In the genomic region with DNA sequence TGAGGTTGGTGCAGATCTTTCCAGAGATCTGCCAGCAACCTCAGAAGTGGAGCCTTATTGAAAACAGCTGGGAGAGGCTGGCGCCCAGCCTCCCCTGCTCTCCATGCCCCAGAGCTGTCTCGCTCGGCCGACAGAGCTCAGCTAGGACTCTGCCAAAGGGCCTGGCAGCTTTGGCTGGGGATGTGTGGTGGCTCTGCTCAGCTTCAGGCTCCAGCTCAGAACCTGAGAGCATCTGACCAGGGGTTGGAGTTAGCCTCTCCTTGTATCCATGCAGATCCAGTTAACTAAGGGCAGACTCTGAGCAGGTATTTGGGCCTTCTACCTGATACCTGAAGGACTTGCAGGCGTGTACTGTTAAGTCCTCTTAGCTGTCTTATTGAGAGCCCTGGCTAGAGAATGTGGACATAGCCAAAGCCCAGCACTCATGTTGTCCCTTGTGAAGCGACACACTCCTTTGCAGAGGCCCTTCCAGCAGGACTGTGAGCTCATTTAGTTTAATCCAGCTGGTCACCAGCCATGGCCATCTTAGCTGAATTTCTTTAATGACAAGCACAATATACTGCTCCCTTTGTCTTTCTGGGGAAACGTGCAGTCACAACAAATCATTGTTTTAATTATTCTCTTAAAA, we compare ENCODE assay signal across 13 mouse cellular contexts.
DNase-seq lines count a peak whose midpoint lies in the region; ATAC-seq and TF ChIP-seq lines count a peak whose summit lies in the region.
"Had no signal": no experiment of that assay in that cellular context is flagged by ENCODE, and none has a peak within 500 bp of the region (broad histone marks: within the 10 kb centered on the region; RNA-seq: fewer than 3 reads in every experiment).

No protein-coding gene starts in this region.

- H3K36me3 ChIP-seq in hindbrain, postnatal 0 days (ENCODE audit: insufficient read depth, low read length), result no peaks in the 10 kb centered on the region
- no peaks in the 10 kb centered on the region for H3K36me3 ChIP-seq in hindbrain, embryonic 14.5 days (replicated peaks; ENCODE audit: control insufficient read depth, insufficient read depth)
- no peaks in the 10 kb centered on the region for H3K36me3 ChIP-seq in embryonic facial prominence, embryonic 10.5 days (replicated peaks)
- H3K36me3 ChIP-seq: forebrain, embryonic 10.5 days; neural tube, embryonic 15.5 days had no signal

- H3K9ac ChIP-seq in hindbrain, postnatal 0 days (replicated peaks; ENCODE audit: low read length), result no peak overlapping the region
- H3K9ac ChIP-seq in hindbrain, embryonic 14.5 days, result no peak overlapping the region
- H3K9ac ChIP-seq: neural tube, embryonic 15.5 days had no signal

- ATAC-seq in hindbrain, postnatal 0 days, result no peak
- ATAC-seq in hindbrain, embryonic 14.5 days (ENCODE audit: low FRiP score), result no peak
- ATAC-seq: intestine, postnatal 0 days had no signal

- peaks cover 3% of the 10 kb centered on the region; the same call in 1 of the 2 replicates for H3K9me3 ChIP-seq in hindbrain, postnatal 0 days (ENCODE audit: low read length)
- peaks cover 5% of the 10 kb centered on the region; the same call in 1 of the 2 replicates for H3K9me3 ChIP-seq in hindbrain, embryonic 14.5 days (ENCODE audit: control insufficient read depth, low read length)
- no peaks in the 10 kb centered on the region for H3K9me3 ChIP-seq in embryonic facial prominence, embryonic 10.5 days
- H3K9me3 ChIP-seq: forebrain, embryonic 10.5 days had no signal

- no peaks in the 10 kb centered on the region for H3K27me3 ChIP-seq in hindbrain, postnatal 0 days (ENCODE audit: insufficient read depth, low read length)
- H3K27me3 ChIP-seq in hindbrain, embryonic 14.5 days (ENCODE audit: control insufficient read depth, insufficient read depth, low read length), result no peaks in the 10 kb centered on the region
- no peaks in the 10 kb centered on the region for H3K27me3 ChIP-seq in embryonic facial prominence, embryonic 10.5 days (replicated peaks; ENCODE audit: low read depth, poor library complexity, severe bottlenecking)
- H3K27me3 ChIP-seq: neural tube, embryonic 15.5 days had no signal

- no peak for TF ChIP-seq CTCF in hindbrain, postnatal 0 days (IDR thresholded peaks at IDR 0.05; ENCODE audit: low read depth)

- H3K4me2 ChIP-seq in hindbrain, postnatal 0 days (ENCODE audit: low read depth, low read length), result no peak overlapping the region
- H3K4me2 ChIP-seq in hindbrain, embryonic 14.5 days (replicated peaks), result no peak overlapping the region
- H3K4me2 ChIP-seq: neural tube, embryonic 15.5 days had no signal

- H3K4me3 ChIP-seq in hindbrain, postnatal 0 days (ENCODE audit: low read length), result no peak overlapping the region
- no peak overlapping the region for H3K4me3 ChIP-seq in hindbrain, embryonic 14.5 days (replicated peaks; ENCODE audit: low read length)
- H3K4me3 ChIP-seq in embryonic facial prominence, embryonic 10.5 days, result no peak overlapping the region
- H3K4me3 ChIP-seq: forebrain, embryonic 10.5 days; neural tube, embryonic 15.5 days had no signal

- DNase-seq in hindbrain, postnatal 0 days (ENCODE audit: low spot score), result peak; percentile 11
- DNase-seq in hindbrain, embryonic 14.5 days (ENCODE audit: low spot score), result no peak
- DNase-seq in embryonic facial prominence, embryonic 10.5 days (ENCODE audit: low spot score), result peak; percentile 77
- peak; percentile 69 for DNase-seq in gastrocnemius, postnatal 25 days
- DNase-seq in lung, postnatal 10 days, result peak; percentile 74
- DNase-seq in spleen, adult 18-20 months, result no peak
- DNase-seq in layer of hippocampus, adult 9-11 months, result no peak
- DNase-seq in adrenal gland, postnatal 14 days, result no peak
- DNase-seq: adrenal gland, postnatal 36 days; cerebellum, adult 8-10 months had no signal

- 71% methylated on average over 7 of the region's 7 CpGs for WGBS in hindbrain, postnatal 0 days
- 83% methylated on average over 7 of the region's 7 CpGs for WGBS in hindbrain, embryonic 14.5 days
- whole genome bisulfite sequencing in embryonic facial prominence, embryonic 10.5 days, result 56% methylated on average over 7 of the region's 7 CpGs

- H3K27ac ChIP-seq in hindbrain, postnatal 0 days, result no peak overlapping the region
- H3K27ac ChIP-seq in hindbrain, embryonic 14.5 days, result no peak overlapping the region
- H3K27ac ChIP-seq in embryonic facial prominence, embryonic 10.5 days (replicated peaks), result peak overlapping the region; percentile 65
- H3K27ac ChIP-seq: forebrain, embryonic 10.5 days; neural tube, embryonic 15.5 days had no signal

- H3K4me1 ChIP-seq in hindbrain, postnatal 0 days (ENCODE audit: insufficient read depth, low read length), result no peaks in the 10 kb centered on the region
- H3K4me1 ChIP-seq in hindbrain, embryonic 14.5 days (replicated peaks; ENCODE audit: control insufficient read depth, insufficient read depth, low read length), result no peaks in the 10 kb centered on the region
- H3K4me1 ChIP-seq in embryonic facial prominence, embryonic 10.5 days, result peaks cover 28% of the 10 kb centered on the region
- H3K4me1 ChIP-seq: neural tube, embryonic 15.5 days had no signal

Comparison
In these comparisons a context has a peak if more than half of its experiments do, and no peak if none do; other contexts are left out.
1. DNase-seq: peak in hindbrain, postnatal 0 days (single experiment), embryonic facial prominence, embryonic 10.5 days (single experiment), gastrocnemius, postnatal 25 days (single experiment) and lung, postnatal 10 days (single experiment); none in hindbrain, embryonic 14.5 days (single experiment), spleen, adult 18-20 months (0 of 2), layer of hippocampus, adult 9-11 months (single experiment) and adrenal gland, postnatal 14 days (single experiment).